ENCODE assay signal across 8 mouse cellular contexts in the genomic region with DNA sequence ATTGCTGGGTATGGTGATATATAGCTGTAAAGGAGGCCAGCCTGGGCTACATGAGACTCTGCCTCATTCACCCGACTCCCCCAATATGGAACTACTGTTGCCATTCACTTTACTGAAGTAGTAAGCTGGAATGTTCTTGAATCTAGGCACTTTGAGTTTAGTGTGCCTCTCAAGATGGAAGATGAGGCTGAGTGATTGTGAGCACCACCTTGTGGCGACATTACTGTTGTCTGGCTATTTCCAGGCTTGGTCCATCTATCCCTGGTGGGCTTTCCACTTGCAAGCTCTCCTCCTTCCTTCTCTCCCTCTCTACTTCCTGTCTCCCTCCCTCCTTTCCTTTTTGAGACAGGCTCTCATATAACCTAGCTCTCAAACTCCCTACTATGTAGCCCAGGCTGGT. TPM values are rescaled to one million over a fixed set of nuclear protein-coding genes. Genes with fewer than 3 reads are reported as not detected.
A peak's percentile ranks its signal among the peaks of the same experiment; 100 is the strongest.
DNase-seq lines count a peak whose midpoint lies in the region; ATAC-seq and TF ChIP-seq lines count a peak whose summit lies in the region.

No protein-coding gene starts in this region.

- H3K9ac ChIP-seq in ES-Bruce4 (ENCODE audit: low read depth, poor library complexity, severe bottlenecking) = no peak overlapping the region
- no peak overlapping the region for H3K9ac ChIP-seq in forebrain, embryonic 15.5 days (replicated peaks)

- TF ChIP-seq POLR2A in ES-Bruce4 (IDR thresholded peaks at IDR 0.05; ENCODE audit: insufficient read depth, low read length) = no peak

- H3K4me2 ChIP-seq in forebrain, embryonic 15.5 days (replicated peaks) = no peak overlapping the region

- peak; percentile 63 for DNase-seq in cerebellum, adult 9-10 months
- DNase-seq in cerebellum, adult 11 months = no peak
- peak; percentile 62 for DNase-seq in left cerebral cortex, postnatal 4 days
- no peak for DNase-seq in left cerebral cortex, adult 8-10 months (ENCODE audit: low spot score in 2 of 2)
- peak; percentile 56 for DNase-seq in embryonic facial prominence, embryonic 10.5 days (ENCODE audit: low spot score)
- peak; percentile 78 for DNase-seq in lung, postnatal 36 days

- H3K27me3 ChIP-seq in ES-Bruce4 (ENCODE audit: control insufficient read depth, insufficient read depth, low read length, poor library complexity, severe bottlenecking) = no peaks in the 10 kb centered on the region
- H3K27me3 ChIP-seq in embryonic facial prominence, embryonic 10.5 days (replicated peaks; ENCODE audit: low read depth, poor library complexity, severe bottlenecking) = peaks cover 36% of the 10 kb centered on the region
- H3K27me3 ChIP-seq in forebrain, embryonic 15.5 days = no peaks in the 10 kb centered on the region

- H3K27ac ChIP-seq in ES-Bruce4 (ENCODE audit: insufficient read depth, low read length) = no peak overlapping the region
- H3K27ac ChIP-seq in embryonic facial prominence, embryonic 10.5 days (replicated peaks) = no peak overlapping the region
- H3K27ac ChIP-seq in forebrain, embryonic 15.5 days (replicated peaks) = no peak overlapping the region

- no peaks in the 10 kb centered on the region for H3K4me1 ChIP-seq in ES-Bruce4 (ENCODE audit: control insufficient read depth, insufficient read depth, low read length)
- no peaks in the 10 kb centered on the region for H3K4me1 ChIP-seq in embryonic facial prominence, embryonic 10.5 days
- no peaks in the 10 kb centered on the region for H3K4me1 ChIP-seq in forebrain, embryonic 15.5 days

- H3K4me3 ChIP-seq in ES-Bruce4 (ENCODE audit: low read depth, low read length) = no peak overlapping the region
- no peak overlapping the region for H3K4me3 ChIP-seq in embryonic facial prominence, embryonic 10.5 days
- H3K4me3 ChIP-seq in forebrain, embryonic 15.5 days = no peak overlapping the region

- peak; percentile 49 for TF ChIP-seq CTCF in ES-Bruce4 (IDR thresholded peaks at IDR 0.05; ENCODE audit: low read depth, low read length)

- H3K36me3 ChIP-seq in ES-Bruce4 (ENCODE audit: control insufficient read depth, insufficient read depth, low read length, poor library complexity, severe bottlenecking) = no peaks in the 10 kb centered on the region
- no peaks in the 10 kb centered on the region for H3K36me3 ChIP-seq in embryonic facial prominence, embryonic 10.5 days (replicated peaks)
- H3K36me3 ChIP-seq in forebrain, embryonic 15.5 days = no peaks in the 10 kb centered on the region

- ATAC-seq in forebrain, embryonic 15.5 days (replicated peaks) = no peak

- no peaks in the 10 kb centered on the region for H3K9me3 ChIP-seq in ES-Bruce4 (replicated peaks; ENCODE audit: control insufficient read depth, insufficient read depth, low read length, poor library complexity, severe bottlenecking)
- no peaks in the 10 kb centered on the region for H3K9me3 ChIP-seq in embryonic facial prominence, embryonic 10.5 days
- no peaks in the 10 kb centered on the region for H3K9me3 ChIP-seq in forebrain, embryonic 15.5 days

- intact Hi-C loops in left cerebral cortex, postnatal 4 days (cut with DNase I) = no loop called here

- no peak for TF ChIP-seq EP300 in ES-Bruce4 (IDR thresholded peaks at IDR 0.05; ENCODE audit: insufficient read depth, low read depth, low read length)

- WGBS in embryonic facial prominence, embryonic 10.5 days = 36% methylated on average over 2 of the region's 2 CpGs
- WGBS in forebrain, embryonic 15.5 days = 40% methylated on average over 2 of the region's 2 CpGs

RNA-seq across cellular contexts. Expression of a gene that starts 14.0 kb away (rescaled TPM):
- 10 to 100 TPM; 34.8 to 39.1 TPM for total RNA-seq in left cerebral cortex, postnatal 4 days (2021)
- total RNA-seq in left cerebral cortex, adult 8-10 months (2022) = 100 to 1,000 TPM in 3 of 4 experiments, 10 to 100 TPM in 1; 81.7 to 115 (median 108) TPM
- polyA plus RNA-seq in ES-Bruce4 (2011; ENCODE audit: insufficient read depth, insufficient read length, low read depth, missing spikeins) = 1.7 and 4.9 TPM in 2 replicates
- polyA plus RNA-seq in embryonic facial prominence, embryonic 10.5 days (2016; fragmentation: Nextera tagmentation; extraction: Ambion mirVana) = 0.49 and 0.67 TPM in 2 replicates
- 1.7 and 3.1 TPM in 2 replicates for polyA plus RNA-seq in forebrain, embryonic 15.5 days (2015; fragmentation: Nextera tagmentation; extraction: Ambion mirVana)

RNA-seq across cellular contexts. Expression of a gene that starts 23.5 kb away (rescaled TPM):
- 1 to 10 TPM; 1.5 to 2.0 TPM for total RNA-seq in left cerebral cortex, postnatal 4 days (2021)
- 1 to 10 TPM; 1.7 to 2.8 (median 2.3) TPM for total RNA-seq in left cerebral cortex, adult 8-10 months (2022)
- polyA plus RNA-seq in ES-Bruce4 (2011; ENCODE audit: insufficient read depth, insufficient read length, low read depth, missing spikeins) = 2.0 and 2.2 TPM in 2 replicates
- polyA plus RNA-seq in embryonic facial prominence, embryonic 10.5 days (2016; fragmentation: Nextera tagmentation; extraction: Ambion mirVana) = 0.47 and 0.49 TPM in 2 replicates
- 0.75 and 0.98 TPM in 2 replicates for polyA plus RNA-seq in forebrain, embryonic 15.5 days (2015; fragmentation: Nextera tagmentation; extraction: Ambion mirVana)

RNA-seq across cellular contexts. Expression of a gene that starts 33.3 kb away (rescaled TPM):
- 1 to 10 TPM; 1.4 to 2.0 TPM for total RNA-seq in left cerebral cortex, postnatal 4 days (2021)
- total RNA-seq in left cerebral cortex, adult 8-10 months (2022) = 1 to 10 TPM in 3 of 4 experiments, under 1 TPM in 1; 0.67 to 2.3 (median 1.5) TPM
- polyA plus RNA-seq in ES-Bruce4 (2011; ENCODE audit: insufficient read depth, insufficient read length, low read depth, missing spikeins) = not detected in 2 replicates
- not detected in 2 replicates for polyA plus RNA-seq in embryonic facial prominence, embryonic 10.5 days (2016; fragmentation: Nextera tagmentation; extraction: Ambion mirVana)
- 0.15 and 0.38 TPM in 2 replicates for polyA plus RNA-seq in forebrain, embryonic 15.5 days (2015; fragmentation: Nextera tagmentation; extraction: Ambion mirVana)

RNA-seq across cellular contexts. Expression of a gene that starts 52.7 kb away (rescaled TPM):
- 10 to 100 TPM; 19.0 to 24.2 TPM for total RNA-seq in left cerebral cortex, postnatal 4 days (2021)
- 10 to 100 TPM; 13.4 to 18.1 (median 16.5) TPM for total RNA-seq in left cerebral cortex, adult 8-10 months (2022)
- 1.7 and 4.5 TPM in 2 replicates for polyA plus RNA-seq in ES-Bruce4 (2011; ENCODE audit: insufficient read depth, insufficient read length, low read depth, missing spikeins)
- polyA plus RNA-seq in embryonic facial prominence, embryonic 10.5 days (2016; fragmentation: Nextera tagmentation; extraction: Ambion mirVana) = 8.4 and 10.9 TPM in 2 replicates
- 20.8 and 23.8 TPM in 2 replicates for polyA plus RNA-seq in forebrain, embryonic 15.5 days (2015; fragmentation: Nextera tagmentation; extraction: Ambion mirVana)

Comparison
In these comparisons a context has a peak if more than half of its experiments do, and no peak if none do; other contexts are left out.
1. DNase-seq: peak in cerebellum, adult 9-10 months (single experiment), left cerebral cortex, postnatal 4 days (single experiment), embryonic facial prominence, embryonic 10.5 days (single experiment) and lung, postnatal 36 days (single experiment); none in cerebellum, adult 11 months (single experiment) and left cerebral cortex, adult 8-10 months (0 of 2).